Mouse (Mus musculus) right cerebral cortex, postnatal 25 days (tissue): ENCODE data around the gene Nek2.

ENCODE experiments used
- DNase-seq: peaks from one replicate; pipeline ENCODE4 v3.0.0; 2022

The Nek2 gene

DNA sequence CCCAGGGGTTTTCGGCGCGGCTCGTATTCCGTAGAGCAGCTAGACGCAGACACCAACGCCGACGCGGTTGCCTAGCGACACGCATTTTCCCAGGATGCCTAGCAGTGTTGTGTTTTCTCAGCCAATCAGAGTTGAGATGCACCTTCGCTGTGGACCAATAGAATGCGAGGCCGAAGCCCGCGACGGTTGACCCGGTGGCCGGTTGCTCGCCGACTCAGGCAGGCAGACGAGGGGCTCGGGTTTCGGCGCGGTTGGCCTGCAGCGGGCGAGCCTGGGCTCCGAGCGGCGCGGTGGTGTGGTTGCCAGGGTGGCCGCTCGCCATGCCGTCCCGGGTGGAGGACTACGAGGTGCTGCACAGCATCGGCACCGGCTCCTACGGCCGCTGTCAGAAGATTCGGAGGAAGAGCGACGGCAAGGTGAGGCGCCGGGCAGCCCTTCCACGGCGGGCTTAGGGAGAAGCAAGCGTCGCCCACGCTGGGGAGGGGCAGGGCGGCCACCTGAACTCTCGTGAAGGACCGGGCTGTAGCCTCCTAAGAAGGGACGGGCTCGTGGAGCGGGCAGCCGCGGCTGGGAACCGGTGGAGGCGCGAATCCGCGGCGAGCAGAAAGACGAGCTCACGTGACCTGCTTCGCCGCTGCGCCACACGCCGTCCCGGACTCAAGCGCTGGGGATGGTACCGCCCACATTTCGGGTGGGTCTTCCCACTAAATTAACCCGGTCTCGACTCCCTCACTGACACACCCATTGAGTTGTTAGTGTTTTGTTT is at the start of gene Nek2:
Nek2 (plus strand) TSS at position 119 of the 766 bp plus-strand sequence.
- peak; percentile 97 for DNase-seq

GRCm38 (mm10) chr1:191774106-191774505 is 47.1 kb upstream of the Nek2 start:
- DNase-seq = no peak

DNA sequence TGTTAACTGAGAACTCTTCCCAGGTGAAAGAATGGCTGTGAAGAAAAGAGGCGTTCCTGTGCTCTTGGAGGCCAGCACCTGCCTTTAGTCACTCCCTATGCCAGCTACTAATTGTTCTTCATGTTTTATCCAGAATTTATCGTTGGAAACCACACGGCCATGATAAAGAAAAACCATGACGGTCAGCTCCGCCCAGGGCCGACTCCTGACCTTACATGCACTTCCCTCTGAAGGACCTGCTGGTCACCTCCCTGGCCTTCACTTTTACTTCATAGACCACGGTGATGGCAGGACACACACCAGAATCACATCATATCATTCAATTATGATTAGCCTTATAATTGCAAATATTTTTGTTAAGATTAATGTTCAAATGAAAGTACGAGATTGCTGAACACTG is 46.1 kb upstream of the Nek2 start:
- DNase-seq = no peak

DNA sequence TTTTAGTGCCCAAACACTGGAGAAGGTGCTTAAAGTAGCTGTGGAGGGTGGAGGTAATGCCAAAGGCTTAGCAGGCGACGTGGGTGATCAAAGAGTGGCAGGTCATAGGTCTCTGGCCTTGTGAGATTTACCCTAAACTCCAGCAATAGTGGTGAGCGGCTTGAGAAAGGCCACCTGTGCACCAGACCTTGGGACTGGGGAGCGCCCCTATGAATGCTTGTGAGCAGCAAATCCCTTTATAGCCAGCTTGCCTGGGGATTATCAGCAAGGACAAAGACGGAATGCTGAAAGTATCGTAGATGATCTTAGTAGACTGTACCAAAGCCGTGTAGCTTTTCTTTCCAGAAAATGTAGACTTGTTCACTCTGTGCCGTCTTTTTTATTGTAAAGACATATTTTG is 43.7 kb upstream of the Nek2 start:
- no peak for DNase-seq

- DNase-seq = no peak
These were observed 40.8 kb upstream of the Nek2 start for GRCm38 (mm10) chr1:191780470-191780869.

- DNase-seq = no peak
These were observed 36.1 kb upstream of the Nek2 start for GRCm38 (mm10) chr1:191785108-191785507.

GRCm38 (mm10) chr1:191786255-191786654 is 35.0 kb upstream of the Nek2 start:
- DNase-seq = no peak

- DNase-seq = no peak
These were observed 33.9 kb upstream of the Nek2 start for GRCm38 (mm10) chr1:191787379-191787778.

DNA sequence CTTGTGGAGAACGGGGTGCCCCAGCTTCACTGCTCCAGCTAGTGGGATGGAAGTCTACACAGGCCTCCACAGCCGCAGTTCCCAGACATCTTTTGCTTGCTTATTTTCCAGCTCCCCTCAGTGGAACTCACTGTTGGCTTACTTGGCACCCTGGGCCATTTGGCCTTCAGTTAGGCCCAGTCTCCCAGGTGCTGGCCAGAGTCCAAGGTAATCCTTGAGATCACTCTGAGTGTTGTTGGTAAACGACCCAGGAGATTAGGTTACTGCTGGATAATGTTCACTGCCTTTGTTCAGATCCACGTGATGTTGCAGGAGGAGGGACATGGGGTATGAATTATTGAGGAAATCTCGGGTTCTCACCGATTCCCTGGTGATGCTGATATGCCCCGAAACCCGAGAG is 28.3 kb upstream of the Nek2 start:
- no peak for DNase-seq

DNA sequence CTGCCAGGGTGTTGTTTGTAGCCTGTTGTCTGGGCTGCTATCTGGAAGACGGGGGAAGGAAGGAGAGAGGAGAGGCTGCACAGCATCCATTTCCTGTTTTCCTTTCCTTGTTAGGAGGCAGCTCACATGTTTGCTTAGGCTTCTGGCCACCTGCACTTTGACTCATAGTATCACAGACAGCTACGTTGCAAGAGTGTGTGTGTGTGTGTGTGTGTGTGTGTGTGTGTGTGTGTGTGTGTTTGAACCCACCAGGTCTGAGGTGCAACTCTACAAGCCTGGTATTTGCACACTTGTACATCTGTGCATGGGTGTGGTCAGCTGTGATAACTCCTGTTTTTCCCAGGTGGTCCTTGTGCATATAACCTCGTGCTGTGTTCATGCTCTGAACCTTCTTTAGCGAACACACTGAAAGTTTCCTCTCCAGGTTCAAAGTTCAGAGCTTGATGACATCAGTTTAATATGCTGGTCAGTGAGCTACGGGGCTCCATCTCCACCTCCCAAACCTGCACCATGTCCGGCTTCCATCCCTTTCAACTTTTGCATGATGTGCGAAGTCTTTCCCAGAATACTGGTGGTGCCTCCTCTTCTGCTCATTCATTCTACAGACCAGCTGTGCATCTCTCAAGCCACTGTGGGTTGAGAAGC is 27.2 kb upstream of the Nek2 start:
- DNase-seq = no peak

DNA sequence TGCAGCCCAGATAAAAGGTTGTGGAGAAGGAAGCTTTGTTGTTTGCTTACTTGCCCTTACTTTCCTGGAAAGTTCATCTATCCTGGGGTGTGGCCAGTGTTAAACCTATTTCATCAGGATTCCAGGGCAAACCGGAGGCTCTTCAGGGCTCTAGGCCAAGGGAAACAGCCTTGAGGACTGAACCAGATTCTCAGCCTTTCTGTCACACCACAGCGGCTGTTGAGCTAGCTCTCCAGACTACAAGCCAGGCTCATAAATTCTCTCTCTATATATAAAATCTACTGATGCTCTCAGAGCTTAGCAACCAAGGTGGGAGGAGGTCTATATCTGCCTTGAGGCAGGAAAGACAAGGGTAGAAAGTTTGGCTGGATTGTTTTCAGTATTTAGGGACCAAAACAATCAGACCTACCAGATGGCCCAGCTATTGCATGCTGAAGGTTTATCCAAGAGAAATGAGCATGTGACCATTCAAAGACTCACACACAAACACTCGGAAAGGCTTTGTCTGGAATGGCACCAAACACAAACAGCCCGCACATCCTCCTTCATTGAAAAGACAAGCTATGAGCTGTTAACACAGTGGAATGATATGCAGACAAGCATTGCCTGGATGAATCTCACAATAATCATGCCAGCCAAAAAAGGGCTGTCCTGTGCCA is 24.9 kb upstream of the Nek2 start:
- DNase-seq = no peak

GRCm38 (mm10) chr1:191802093-191802819 is 19.0 kb upstream of the Nek2 start:
- DNase-seq = no peak

- DNase-seq = peak; percentile 58
These were observed 18.2 kb upstream of the Nek2 start for GRCm38 (mm10) chr1:191802820-191803655.

- DNase-seq = no peak
These were observed 16.5 kb upstream of the Nek2 start for GRCm38 (mm10) chr1:191804747-191805146.

- DNase-seq = no peak
These were observed 15.5 kb upstream of the Nek2 start for GRCm38 (mm10) chr1:191805788-191806187.

DNA sequence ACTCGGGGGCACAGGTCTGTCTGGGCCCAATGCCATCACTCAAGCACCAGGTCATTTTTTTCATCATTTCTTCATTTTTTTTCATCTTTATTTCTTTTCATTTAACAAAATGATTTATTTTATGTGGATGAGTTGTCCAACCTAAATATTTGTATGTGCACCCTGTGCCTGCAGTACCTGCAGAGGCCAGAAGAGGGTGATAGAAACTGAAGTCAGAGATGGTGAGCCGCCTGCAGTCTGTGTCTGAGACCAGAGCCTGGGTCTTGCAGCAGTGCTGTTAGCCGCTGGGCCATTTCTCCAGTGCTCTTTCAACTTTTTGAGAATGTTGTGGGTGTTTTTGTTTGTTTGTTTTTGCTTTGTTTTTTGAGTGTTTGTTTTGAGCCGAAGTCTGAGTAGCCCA is 14.5 kb upstream of the Nek2 start:
- DNase-seq = no peak

GRCm38 (mm10) chr1:191807979-191808378 is 13.3 kb upstream of the Nek2 start:
- DNase-seq = no peak

- peak; percentile 33 for DNase-seq
These were observed 12.5 kb upstream of the Nek2 start for GRCm38 (mm10) chr1:191808688-191809223.

DNA sequence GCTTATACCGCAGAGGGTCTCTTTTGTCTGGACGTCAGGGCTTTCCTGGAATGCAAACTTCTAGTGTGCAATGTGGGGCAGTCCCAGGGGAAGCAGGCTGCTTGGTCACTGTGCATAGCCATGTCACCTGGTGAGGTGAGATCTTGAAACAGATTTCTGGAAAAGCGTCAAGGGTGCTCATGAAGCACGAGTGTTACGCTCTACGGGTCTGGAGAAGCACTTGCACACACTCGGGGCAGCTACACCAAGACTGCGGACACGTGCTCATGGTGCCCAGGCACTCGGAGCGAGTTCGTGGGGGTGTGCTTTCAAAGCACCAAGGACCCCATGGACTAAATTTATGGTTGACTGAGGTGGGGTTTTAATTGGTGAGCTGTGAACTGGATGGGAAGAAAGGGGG is 9.5 kb upstream of the Nek2 start:
- DNase-seq = no peak

- DNase-seq = no peak
These were observed 8.1 kb upstream of the Nek2 start for GRCm38 (mm10) chr1:191812949-191813691.

- DNase-seq = no peak
These were observed 7.0 kb upstream of the Nek2 start for GRCm38 (mm10) chr1:191814240-191814639.
